Mouse (Mus musculus): ENCODE data around the gene Cmtm6. TPM values are rescaled to one million over a fixed set of nuclear protein-coding genes. Genes with fewer than 3 reads are reported as not detected.
"Not testable (repeated sequence)": the region's sequence is repeated elsewhere in the genome, so short reads cannot be mapped to it uniquely, and the experiment has no call there.

Cmtm6 gene
- total RNA-seq (2021): 10 to 100 TPM; 21.4 to 21.8 TPM

GRCm38 (mm10) chr9:114731011-114731755, at the start of gene Cmtm6:
Gene Cmtm6 (plus strand): TSS chr9:114731116.
- DNase-seq (ENCODE audit: extremely low spot score in 1 of 2, low spot score in 1 of 2): peak; percentile 89 to 92

- no peak for DNase-seq (ENCODE audit: extremely low spot score in 1 of 2, low spot score in 1 of 2)
Measured at GRCm38 (mm10) chr9:114682193-114682592, 48.7 kb upstream of the Cmtm6 start.

- DNase-seq (ENCODE audit: extremely low spot score in 1 of 2, low spot score in 1 of 2): no peak
Measured at GRCm38 (mm10) chr9:114686245-114686644, 44.7 kb upstream of the Cmtm6 start.

- DNase-seq (ENCODE audit: extremely low spot score in 1 of 2, low spot score in 1 of 2): no peak
Measured at GRCm38 (mm10) chr9:114687639-114688038, 43.3 kb upstream of the Cmtm6 start.

- DNase-seq (ENCODE audit: extremely low spot score in 1 of 2, low spot score in 1 of 2): peak; percentile 91 to 96
Measured at GRCm38 (mm10) chr9:114688252-114688952, 42.5 kb upstream of the Cmtm6 start, which contains the start of gene Dync1li1. Gene Dync1li1 (plus strand): TSS chr9:114688790.

- no peak for DNase-seq (ENCODE audit: extremely low spot score in 1 of 2, low spot score in 1 of 2)
Measured at GRCm38 (mm10) chr9:114688953-114689407, 41.9 kb upstream of the Cmtm6 start.

- DNase-seq (ENCODE audit: extremely low spot score in 1 of 2, low spot score in 1 of 2): no peak
Measured at GRCm38 (mm10) chr9:114690119-114690601, 40.8 kb upstream of the Cmtm6 start.

- DNase-seq (ENCODE audit: extremely low spot score in 1 of 2, low spot score in 1 of 2): no peak
Measured at GRCm38 (mm10) chr9:114691112-114691511, 39.8 kb upstream of the Cmtm6 start.

GRCm38 (mm10) chr9:114695662-114696061, 35.3 kb upstream of the Cmtm6 start:
- DNase-seq (ENCODE audit: extremely low spot score in 1 of 2, low spot score in 1 of 2): not testable (repeated sequence)

- no peak for DNase-seq (ENCODE audit: extremely low spot score in 1 of 2, low spot score in 1 of 2)
Measured at GRCm38 (mm10) chr9:114697072-114697471, 33.8 kb upstream of the Cmtm6 start.

- no peak for DNase-seq (ENCODE audit: extremely low spot score in 1 of 2, low spot score in 1 of 2)
Measured at GRCm38 (mm10) chr9:114697926-114698325, 33.0 kb upstream of the Cmtm6 start.

- no peak for DNase-seq (ENCODE audit: extremely low spot score in 1 of 2, low spot score in 1 of 2)
Measured at GRCm38 (mm10) chr9:114699262-114699661, 31.7 kb upstream of the Cmtm6 start.

- no peak for DNase-seq (ENCODE audit: extremely low spot score in 1 of 2, low spot score in 1 of 2)
Measured at GRCm38 (mm10) chr9:114699882-114700665, 30.8 kb upstream of the Cmtm6 start.

GRCm38 (mm10) chr9:114701031-114701430, 29.9 kb upstream of the Cmtm6 start:
- DNase-seq (ENCODE audit: extremely low spot score in 1 of 2, low spot score in 1 of 2): no peak

- no peak for DNase-seq (ENCODE audit: extremely low spot score in 1 of 2, low spot score in 1 of 2)
Measured at GRCm38 (mm10) chr9:114701921-114702320, 29.0 kb upstream of the Cmtm6 start.

GRCm38 (mm10) chr9:114707805-114708204, 23.1 kb upstream of the Cmtm6 start:
- DNase-seq (ENCODE audit: extremely low spot score in 1 of 2, low spot score in 1 of 2): no peak

GRCm38 (mm10) chr9:114710345-114710744, 20.6 kb upstream of the Cmtm6 start:
- peak in 1 of 2 experiments; percentile 29 for DNase-seq (ENCODE audit: extremely low spot score in 1 of 2, low spot score in 1 of 2)

- DNase-seq (ENCODE audit: extremely low spot score in 1 of 2, low spot score in 1 of 2): no peak
Measured at GRCm38 (mm10) chr9:114713481-114713880, 17.4 kb upstream of the Cmtm6 start.

GRCm38 (mm10) chr9:114716677-114717331, 14.1 kb upstream of the Cmtm6 start:
- DNase-seq (ENCODE audit: extremely low spot score in 1 of 2, low spot score in 1 of 2): no peak

- DNase-seq (ENCODE audit: extremely low spot score in 1 of 2, low spot score in 1 of 2): no peak
Measured at GRCm38 (mm10) chr9:114727315-114727714, 3.6 kb upstream of the Cmtm6 start.
